Mouse (Mus musculus) olfactory bulb, adult 2 months (tissue): ENCODE data around the gene Pdcd4.

Experiments
- CTCF ChIP-seq: fragments of 200-500 bp; IDR thresholded peaks from 2 replicates; pipeline ENCODE4 v1.5.1; 2012; ENCODE audit warnings: low read depth, mild to moderate bottlenecking, low read length, moderate library complexity; ENCODE audit not compliant: insufficient read depth
- POLR2A ChIP-seq: fragments of 200-500 bp; IDR thresholded peaks from 2 replicates; pipeline ENCODE4 v1.6.1; 2012; ENCODE audit warnings: mild to moderate bottlenecking, low read depth, low read length, moderate library complexity; ENCODE audit not compliant: insufficient read depth

DNA sequence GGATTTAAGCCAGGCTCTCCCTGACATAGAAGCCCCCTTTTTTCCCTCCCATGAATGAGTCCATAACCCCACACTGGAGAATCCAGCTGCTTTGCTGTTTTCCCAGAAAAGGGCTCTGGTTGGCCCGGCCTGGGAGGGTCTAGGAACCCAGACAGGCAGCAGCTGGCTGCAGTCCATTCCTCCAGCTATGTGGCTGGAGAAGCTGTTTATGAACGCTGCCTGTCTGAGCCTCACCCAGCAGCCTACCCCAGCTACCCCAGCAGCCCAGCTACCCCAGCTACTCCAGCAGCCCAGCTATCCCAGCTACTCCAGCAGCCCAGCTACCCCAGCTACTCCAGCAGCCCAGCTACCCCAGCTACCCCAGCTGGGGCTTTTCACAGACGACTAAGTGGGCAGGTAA, at the start of gene Pdcd4:
- TF ChIP-seq CTCF = no peak
- TF ChIP-seq POLR2A = no peak
